Mouse (Mus musculus) hindbrain, postnatal 0 days (tissue): ENCODE results near the gene Olfr1389. TPM values are rescaled to one million over a fixed set of nuclear protein-coding genes. Genes with fewer than 3 reads are reported as not detected.
"Not testable (repeated sequence)": the region's sequence is repeated elsewhere in the genome, so short reads cannot be mapped to it uniquely, and the experiment has no call there.

Experiments used
- ATAC-seq: fragments of 200-750 bp; cut with Nextera tagmentation; 2 replicates; pipeline ENCODE4 v1.8.0; 2017; ENCODE audit warnings: mild to moderate bottlenecking, moderate TSS enrichment, moderate library complexity
- DNase-seq: peaks from one replicate; pipeline ENCODE4 v3.0.0-alpha.2; 2015; ENCODE audit warnings: low spot score
- H3K27ac ChIP-seq: fragments of 300-500 bp; sonication (generic); 2 replicates; pipeline ENCODE4 v1.5.1; 2014; ENCODE audit warnings: mild to moderate bottlenecking
- H3K27me3 ChIP-seq: fragments of 300-500 bp; sonication (generic); 2 replicates; pipeline ENCODE4 v1.6.1; 2014; ENCODE audit warnings: low read length, mixed read lengths; ENCODE audit not compliant: insufficient read depth
- H3K36me3 ChIP-seq: fragments of 300-500 bp; sonication (generic); 2 replicates; pipeline ENCODE4 v1.6.1; 2014; ENCODE audit warnings: low read length, mixed read lengths; ENCODE audit not compliant: insufficient read depth
- H3K4me1 ChIP-seq: fragments of 300-500 bp; sonication (generic); 2 replicates; pipeline ENCODE4 v1.6.1; 2014; ENCODE audit warnings: antibody characterized with exemption, low read length, mixed read lengths; ENCODE audit not compliant: insufficient read depth
- H3K4me2 ChIP-seq: fragments of 300-500 bp; sonication (generic); 2 replicates; pipeline ENCODE4 v1.6.1; 2014; ENCODE audit warnings: low read depth, mild to moderate bottlenecking, low read length, moderate library complexity, mixed read lengths
- H3K4me3 ChIP-seq: fragments of 300-500 bp; sonication (generic); 2 replicates; pipeline ENCODE4 v1.5.1; 2014; ENCODE audit warnings: low read length
- H3K9ac ChIP-seq: fragments of 300-500 bp; sonication (generic); replicated peaks from 2 replicates; pipeline ENCODE4 v1.6.1; 2014; ENCODE audit warnings: mild to moderate bottlenecking, low read length, moderate library complexity, mixed read lengths
- H3K9me3 ChIP-seq: fragments of 300-500 bp; sonication (generic); 2 replicates; pipeline ENCODE4 v1.6.1; 2016; ENCODE audit warnings: low read length, mixed read lengths
- CTCF ChIP-seq: IDR thresholded peaks from 2 replicates; pipeline ENCODE4 v1.5.1; 2016; ENCODE audit warnings: antibody characterized with exemption, control low read depth, low read depth
- WGBS: fragments of 180-500 bp; shearing (Covaris S2); extraction: QIAGEN DNeasy Blood & Tissue Kit; methylation state at CpG from one replicate; pipeline ENCODE4 v1.1.7; 2014; 5-methylcytosine and 5-hydroxymethylcytosine counted together
- polyA plus RNA-seq: library from polyadenylated mRNA; unstranded; fragments of >200 nt; fragmentation: Nextera tagmentation; extraction: Ambion mirVana; gene quantifications from 2 replicates; pipeline ENCODE4 v1.2.1, GENCODE M21; 2015
- total RNA-seq: library from RNA; depleted of rRNA; stranded (reverse); fragments of >200 nt; gene quantifications from 2 replicates; pipeline ENCODE4 v1.2.3, GENCODE M21; 2014; rRNA removed

The Olfr1389 gene
- total RNA-seq (not detected in 2 replicates), polyA plus RNA-seq (not detected in 2 replicates)

- WGBS, result 98% methylated on average over 2 of the region's 2 CpGs
- Histone ChIP-seq H3K9me3 (no peaks in the 10 kb centered on the region), H3K27me3 (no peaks in the 10 kb centered on the region), H3K36me3 (no peaks in the 10 kb centered on the region), H3K4me3 (no peak within 1 kb of the TSS), H3K9ac (no peak within 1 kb of the TSS), H3K4me2 (no peak within 1 kb of the TSS), H3K4me1 (no peaks in the 10 kb centered on the region), H3K27ac (no peak within 1 kb of the TSS)
- no peak for TF ChIP-seq CTCF
- DNase-seq (no peak), ATAC-seq (no peak)
These were observed at the start of gene Olfr1389 for GRCm38 (mm10) chr11:49422767-49423166. Gene Olfr1389, plus strand, starts transcription at chr11:49423067.

- no peak for ATAC-seq
- no peaks in the 10 kb centered on the region for H3K36me3 ChIP-seq
These were observed 39.7 kb upstream of the Olfr1389 start for GRCm38 (mm10) chr11:49383133-49383532.

GRCm38 (mm10) chr11:49386118-49386517 lies 36.7 kb upstream of the Olfr1389 start:
- not testable (repeated sequence) for H3K27me3 ChIP-seq, H3K36me3 ChIP-seq, DNase-seq, H3K27ac ChIP-seq, H3K9me3 ChIP-seq, H3K4me3 ChIP-seq, H3K4me2 ChIP-seq, ATAC-seq, H3K9ac ChIP-seq, H3K4me1 ChIP-seq
- WGBS, result 94% methylated on average over 7 of the region's 7 CpGs

More at GRCm38 (mm10) chr11:49383133-49383532, 39.7 kb upstream of the Olfr1389 start:
- H3K4me1 ChIP-seq, result no peaks in the 10 kb centered on the region
- no peak overlapping the region for H3K27ac ChIP-seq
- no peak overlapping the region for H3K4me2 ChIP-seq
- no peak for DNase-seq
- TF ChIP-seq CTCF, result no peak
- no peaks in the 10 kb centered on the region for H3K27me3 ChIP-seq
- no peak overlapping the region for H3K9ac ChIP-seq
- H3K9me3 ChIP-seq, result no peaks in the 10 kb centered on the region
- H3K4me3 ChIP-seq, result no peak overlapping the region

GRCm38 (mm10) chr11:49392707-49393106 lies 30.2 kb upstream of the Olfr1389 start:
- not testable (repeated sequence) for DNase-seq, H3K9me3 ChIP-seq, H3K27me3 ChIP-seq, H3K9ac ChIP-seq, H3K27ac ChIP-seq, ATAC-seq, H3K4me1 ChIP-seq, H3K4me2 ChIP-seq, H3K4me3 ChIP-seq, H3K36me3 ChIP-seq
- WGBS, result 81% methylated on average over 1 of the region's 1 CpGs

GRCm38 (mm10) chr11:49406784-49407183 lies 16.1 kb upstream of the Olfr1389 start:
- H3K4me2 ChIP-seq, result no peak overlapping the region
- H3K27me3 ChIP-seq, result no peaks in the 10 kb centered on the region
- no peak overlapping the region for H3K4me3 ChIP-seq
- H3K4me1 ChIP-seq, result no peaks in the 10 kb centered on the region
- no peaks in the 10 kb centered on the region for H3K9me3 ChIP-seq
- no peaks in the 10 kb centered on the region for H3K36me3 ChIP-seq
- no peak overlapping the region for H3K27ac ChIP-seq
- no peak for ATAC-seq
- no peak for TF ChIP-seq CTCF
- no peak overlapping the region for H3K9ac ChIP-seq
- WGBS, result 78% methylated on average over 3 of the region's 3 CpGs
- no peak for DNase-seq

- H3K9ac ChIP-seq, result no peak overlapping the region
- H3K9me3 ChIP-seq, result no peaks in the 10 kb centered on the region
- no peak overlapping the region for H3K4me2 ChIP-seq
- peak; percentile 31; the same call in 1 of the 2 replicates for TF ChIP-seq CTCF
- ATAC-seq (no peak), DNase-seq (peak; percentile 54)
- no peaks in the 10 kb centered on the region for H3K4me1 ChIP-seq
- H3K36me3 ChIP-seq, result no peaks in the 10 kb centered on the region
- WGBS, result 38% methylated on average over 1 of the region's 1 CpGs
- H3K27me3 ChIP-seq, result no peaks in the 10 kb centered on the region
- H3K27ac ChIP-seq, result no peak overlapping the region
- no peak overlapping the region for H3K4me3 ChIP-seq
These were observed 12.3 kb upstream of the Olfr1389 start for GRCm38 (mm10) chr11:49410540-49410939.

GRCm38 (mm10) chr11:49425257-49425927 lies 2.5 kb downstream of the Olfr1389 start:
- H3K27ac ChIP-seq, result no peak overlapping the region
- H3K4me3 ChIP-seq, result no peak overlapping the region
- 80% methylated on average over 1 of the region's 1 CpGs for WGBS
- H3K9ac ChIP-seq, result no peak overlapping the region
- DNase-seq (no peak), ATAC-seq (no peak)
- H3K36me3 ChIP-seq, result no peaks in the 10 kb centered on the region
- H3K4me2 ChIP-seq, result no peak overlapping the region
- H3K4me1 ChIP-seq, result no peaks in the 10 kb centered on the region
- no peaks in the 10 kb centered on the region for H3K27me3 ChIP-seq
- TF ChIP-seq CTCF, result no peak
- no peaks in the 10 kb centered on the region for H3K9me3 ChIP-seq
